Mouse (Mus musculus) bone marrow macrophage, adult 2 months (primary cell): ENCODE results near the gene Gusb.

ENCODE experiments used
- CTCF ChIP-seq: IDR thresholded peaks from 2 replicates; pipeline ENCODE4 v1.5.1; 2012; ENCODE audit warnings: low read depth, mild to moderate bottlenecking, low read length, moderate library complexity
- POLR2A ChIP-seq: IDR thresholded peaks from 2 replicates; pipeline ENCODE4 v1.6.1; 2012; ENCODE audit warnings: mild to moderate bottlenecking, low read depth, low read length, borderline replicate concordance

DNA sequence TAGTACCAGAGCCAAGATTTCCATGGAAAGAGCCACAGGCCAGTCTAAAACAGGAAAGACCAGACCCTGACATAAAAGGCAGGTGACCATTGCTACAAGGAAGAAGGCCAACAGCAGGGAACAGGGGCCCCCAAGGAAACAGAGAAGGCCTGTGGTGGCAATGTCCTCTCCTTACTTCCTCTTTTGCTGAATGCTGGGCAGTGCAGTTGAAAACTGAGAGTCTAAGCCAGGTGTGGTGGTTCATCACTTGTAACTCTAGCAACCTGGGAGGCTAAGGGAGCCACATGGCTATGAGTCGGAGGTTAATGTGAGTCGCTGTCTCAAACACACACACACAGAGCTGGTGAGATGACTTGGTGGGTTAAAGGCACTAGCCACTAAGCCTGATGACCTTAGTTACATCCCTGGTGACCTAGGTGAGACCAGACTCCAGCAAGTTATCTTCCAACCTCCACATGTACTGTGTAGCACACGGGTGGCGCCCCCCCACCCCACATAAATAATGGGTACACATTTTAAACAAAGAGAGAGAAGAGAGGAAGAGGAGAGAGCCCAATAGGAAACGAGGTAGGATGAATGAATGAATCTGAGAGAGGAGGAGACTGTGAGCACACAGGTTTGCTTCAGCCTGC lies 1.4 kb downstream of the Gusb start:
- TF ChIP-seq POLR2A, result no peak
- TF ChIP-seq CTCF, result no peak
